Mouse (Mus musculus): ENCODE data around the gene Ipmk. TPM values are rescaled to one million over a fixed set of nuclear protein-coding genes. Genes with fewer than 3 reads are reported as not detected.

The Ipmk gene
- total RNA-seq, 2 experiments from 2014 or later = 12.9 to 14.4 TPM

DNA sequence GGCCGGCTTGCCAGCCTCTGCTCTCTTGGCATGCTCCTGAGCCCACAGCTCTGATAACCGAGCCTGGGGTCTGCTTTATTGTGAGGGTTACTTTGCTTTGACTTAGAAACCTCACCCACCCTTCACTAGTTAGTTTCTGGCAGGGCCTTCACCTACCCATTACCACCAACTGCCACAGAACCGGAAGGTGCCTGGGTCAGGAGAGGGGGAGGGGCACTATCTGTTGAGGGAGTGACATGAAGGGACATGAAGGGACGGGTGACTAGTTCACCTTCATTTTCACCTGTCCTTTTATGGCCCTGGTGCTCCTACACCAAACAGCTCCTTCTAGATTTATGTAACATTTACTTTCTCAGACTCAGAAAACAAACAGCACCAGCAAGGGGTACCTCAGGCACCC, 8.1 kb upstream of the Ipmk start:
- no peak for DNase-seq (ENCODE audit: low spot score in 2 of 2)

DNA sequence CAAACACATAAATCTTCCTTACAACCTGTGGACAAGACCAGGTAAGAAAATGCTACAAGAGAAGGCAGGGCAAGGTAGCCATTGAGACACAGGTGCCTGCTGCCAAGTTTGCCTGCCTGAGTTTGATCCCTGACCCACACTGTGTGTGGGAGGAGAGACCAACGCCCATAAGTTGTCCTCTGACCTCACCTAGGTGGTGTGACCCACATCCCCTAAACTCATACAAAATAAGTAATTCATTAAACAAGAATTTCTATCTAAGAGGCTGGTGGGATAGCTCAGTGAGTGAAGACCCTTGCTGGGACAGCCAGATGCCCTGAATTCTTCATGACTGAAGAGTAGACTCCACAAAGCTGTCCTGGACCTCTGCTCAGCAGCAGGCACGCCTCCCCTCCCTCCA, 7.4 kb upstream of the Ipmk start:
- DNase-seq (ENCODE audit: low spot score in 2 of 2) = no peak

DNA sequence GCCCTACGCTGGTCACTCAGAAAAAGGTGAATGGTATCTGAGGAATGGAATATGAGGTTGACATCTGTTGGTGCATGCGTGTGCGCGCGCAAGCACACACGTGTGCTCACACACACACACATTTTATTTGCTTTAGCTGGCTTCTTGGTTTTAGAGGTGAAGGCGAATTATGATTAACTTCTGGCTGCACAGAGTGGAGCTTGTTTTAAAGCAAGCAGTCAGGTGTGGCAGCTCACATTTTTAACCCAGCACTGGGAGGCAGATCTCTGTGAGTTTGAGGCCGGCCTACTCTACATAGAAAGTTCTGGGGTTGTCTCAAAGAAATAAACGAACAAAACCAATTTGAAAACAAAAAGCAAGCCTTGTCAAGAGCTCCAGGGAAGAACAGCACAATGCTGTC, 6.3 kb upstream of the Ipmk start:
- DNase-seq (ENCODE audit: low spot score in 2 of 2) = no peak

DNA sequence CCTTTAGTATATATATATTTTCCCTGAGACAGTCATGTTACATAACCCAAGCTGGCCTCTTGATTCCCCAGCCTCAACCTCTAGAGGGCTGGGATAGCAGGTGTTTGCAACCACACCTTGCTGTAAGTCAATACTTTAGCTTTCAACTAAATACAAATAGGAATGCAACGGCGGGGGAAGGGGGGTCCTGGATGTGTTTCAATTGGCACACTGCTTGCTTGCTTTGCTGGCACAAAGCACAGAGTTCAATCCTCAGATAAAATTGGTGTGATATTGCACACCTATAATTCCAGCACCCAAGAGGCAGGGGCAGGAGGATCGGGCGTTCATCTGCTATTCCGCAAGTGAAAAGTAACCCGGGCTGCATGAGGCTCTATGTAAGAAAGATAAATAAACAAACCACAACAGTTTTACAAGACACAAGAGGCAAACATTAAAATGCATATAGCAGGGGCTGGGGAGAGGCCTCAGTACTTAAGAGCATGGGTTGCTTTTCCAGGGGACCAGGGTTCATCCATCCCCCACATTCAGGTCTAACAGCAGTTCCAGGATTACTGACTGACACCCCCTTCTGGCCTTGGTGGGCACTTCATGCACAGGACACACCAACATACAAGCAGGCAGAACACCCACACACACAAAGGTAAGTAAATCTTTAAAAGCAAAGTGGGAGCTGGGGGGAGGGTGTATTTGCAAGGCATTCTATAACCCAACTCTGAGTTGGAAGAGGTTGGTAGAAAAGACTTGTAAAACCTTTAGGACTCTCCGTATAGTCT, 5.3 kb upstream of the Ipmk start:
- no peak for DNase-seq (ENCODE audit: low spot score in 2 of 2)

DNA sequence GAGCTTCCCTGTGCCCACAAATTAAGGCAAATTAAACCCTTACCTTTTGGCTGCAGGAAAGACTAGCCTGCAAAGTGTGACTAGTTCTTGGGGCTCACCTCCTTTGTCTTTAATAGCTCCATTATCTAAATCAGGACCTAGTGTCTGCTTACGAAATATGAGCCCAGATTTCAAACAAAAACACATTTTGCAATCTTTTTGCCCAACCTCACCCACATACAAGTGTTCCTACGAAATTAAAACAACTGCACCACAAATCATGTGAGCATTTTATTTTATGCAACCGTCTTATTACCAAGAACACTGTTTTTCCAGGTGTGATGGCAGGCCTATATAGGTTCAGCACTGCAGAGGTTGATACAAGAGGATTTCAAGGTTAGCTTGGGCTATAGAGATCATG, 4.4 kb upstream of the Ipmk start:
- DNase-seq (ENCODE audit: low spot score in 2 of 2) = no peak

DNA sequence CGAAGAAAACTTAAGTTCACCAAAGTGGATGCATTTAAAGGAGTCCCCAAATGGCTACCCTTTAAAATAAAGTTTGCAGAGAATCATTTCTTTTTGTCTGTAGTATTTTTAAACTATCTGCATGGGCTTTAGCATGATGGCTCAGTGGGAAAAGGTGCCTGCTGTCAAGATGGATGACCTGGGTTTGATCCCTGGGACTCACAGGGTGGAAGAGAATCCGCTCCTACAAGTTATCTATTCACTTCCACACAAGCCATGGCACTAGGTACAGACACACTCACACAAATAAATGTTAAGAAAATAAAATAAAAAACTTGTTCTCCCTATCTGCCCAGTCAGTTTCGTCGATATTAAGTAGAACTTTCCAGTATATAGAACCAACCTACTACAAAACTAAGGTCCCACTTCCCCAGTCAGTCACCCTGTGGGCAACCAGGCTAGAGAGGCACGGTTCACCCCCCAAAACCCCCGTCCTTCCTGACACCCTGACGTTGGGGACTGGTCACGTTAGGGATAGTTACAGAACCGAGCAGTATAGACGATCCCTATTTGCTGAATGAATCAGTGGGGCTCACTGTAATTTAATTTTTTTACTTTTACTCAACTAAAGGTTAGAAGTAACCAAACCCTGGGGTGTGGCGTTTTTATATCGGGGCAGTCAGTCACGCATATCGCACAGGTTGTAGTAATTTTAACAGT, 3.8 kb upstream of the Ipmk start:
- no peak for DNase-seq (ENCODE audit: low spot score in 2 of 2)

DNA sequence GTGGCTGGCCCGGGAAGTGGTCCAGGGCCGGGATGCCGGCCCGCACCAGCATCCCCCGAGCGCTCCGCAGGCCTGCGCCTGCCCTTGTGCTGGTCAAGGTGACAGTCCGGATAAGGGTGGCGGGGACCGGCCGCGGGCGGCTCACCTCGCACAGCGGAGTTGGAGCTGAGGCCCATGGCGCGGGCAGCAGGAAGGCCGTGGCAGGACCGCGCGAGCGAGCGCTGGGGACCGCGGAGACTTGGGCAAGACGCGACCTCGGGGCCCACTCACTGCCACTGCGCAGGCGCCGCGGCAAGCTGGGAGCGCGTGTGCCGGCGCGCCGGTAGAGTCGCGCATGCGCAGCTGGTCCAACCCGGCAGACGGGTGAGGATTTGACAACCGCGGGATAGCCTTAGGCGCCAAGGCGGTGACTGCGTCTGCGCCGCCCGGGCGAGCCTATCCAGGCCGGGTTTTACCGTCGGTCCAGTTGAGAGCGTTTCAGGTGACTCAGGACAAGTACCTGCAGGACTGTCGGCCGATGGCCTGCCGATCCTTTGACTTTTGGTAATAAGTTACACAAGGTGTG, 2.9 kb upstream of the Ipmk start, which contains the start of gene Cisd1:
Gene Cisd1 (minus strand): TSS at position 376 of the 565 bp plus-strand sequence.
- DNase-seq (ENCODE audit: low spot score in 2 of 2) = peak; percentile 90

DNA sequence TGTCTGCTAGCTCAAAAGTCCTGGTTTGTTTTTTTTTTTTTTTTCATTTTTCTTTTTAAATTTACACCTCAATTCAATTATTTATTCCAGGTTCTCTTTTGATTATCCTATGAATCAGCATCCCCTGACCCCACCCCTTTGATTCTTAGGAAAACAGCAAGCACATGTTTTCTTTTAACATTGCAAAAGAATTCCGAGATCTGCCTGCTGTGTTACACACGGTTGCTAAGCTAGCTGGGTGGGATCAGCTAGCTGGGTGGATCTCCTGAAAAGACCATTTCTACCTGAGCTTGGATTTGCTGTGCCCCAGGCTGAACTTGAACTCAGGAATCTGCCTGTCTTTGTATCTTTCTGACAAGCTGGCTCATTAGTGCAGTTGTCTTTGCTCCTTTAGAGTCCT, 1.5 kb upstream of the Ipmk start:
- no peak for DNase-seq (ENCODE audit: low spot score in 2 of 2)

DNA sequence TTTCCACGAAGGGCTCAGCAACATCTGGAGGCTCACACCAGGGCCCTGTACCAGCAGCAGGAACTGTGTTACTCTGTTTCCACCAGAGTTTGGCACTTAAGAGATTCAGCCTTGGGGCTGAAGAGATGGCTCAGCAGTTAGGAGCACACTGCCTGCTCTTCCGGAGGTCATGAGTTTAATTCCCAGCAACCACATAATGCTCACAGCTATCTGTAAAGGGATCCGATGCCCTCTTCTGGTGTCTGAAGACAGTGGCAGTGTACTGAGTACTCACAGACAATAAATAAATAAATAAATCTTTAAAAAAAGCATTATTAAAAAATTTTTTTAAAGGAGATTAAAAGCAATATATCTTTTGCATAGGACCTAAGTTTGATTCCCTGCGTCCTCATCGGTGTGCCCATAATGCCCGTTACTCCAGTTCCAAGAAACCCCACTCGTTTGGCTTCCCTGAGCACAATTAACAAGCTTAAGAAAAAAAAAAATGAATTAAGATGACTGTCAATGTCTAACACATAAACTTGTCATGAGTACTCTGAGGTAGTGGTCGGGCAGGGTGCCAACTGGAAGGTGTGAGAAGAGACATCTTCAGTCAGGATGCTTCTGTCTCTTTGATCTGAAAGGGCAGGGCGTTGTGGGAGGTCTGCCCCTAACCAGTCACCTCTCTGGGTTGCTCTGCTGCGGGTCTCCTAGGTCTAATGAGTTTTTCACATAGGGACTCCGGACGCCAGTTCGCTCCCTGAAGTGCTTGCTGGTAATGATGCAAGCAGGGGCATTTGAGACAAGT, 648 bp upstream of the Ipmk start:
- DNase-seq (ENCODE audit: low spot score in 2 of 2) = peak in 1 of 2 experiments; percentile 56

DNA sequence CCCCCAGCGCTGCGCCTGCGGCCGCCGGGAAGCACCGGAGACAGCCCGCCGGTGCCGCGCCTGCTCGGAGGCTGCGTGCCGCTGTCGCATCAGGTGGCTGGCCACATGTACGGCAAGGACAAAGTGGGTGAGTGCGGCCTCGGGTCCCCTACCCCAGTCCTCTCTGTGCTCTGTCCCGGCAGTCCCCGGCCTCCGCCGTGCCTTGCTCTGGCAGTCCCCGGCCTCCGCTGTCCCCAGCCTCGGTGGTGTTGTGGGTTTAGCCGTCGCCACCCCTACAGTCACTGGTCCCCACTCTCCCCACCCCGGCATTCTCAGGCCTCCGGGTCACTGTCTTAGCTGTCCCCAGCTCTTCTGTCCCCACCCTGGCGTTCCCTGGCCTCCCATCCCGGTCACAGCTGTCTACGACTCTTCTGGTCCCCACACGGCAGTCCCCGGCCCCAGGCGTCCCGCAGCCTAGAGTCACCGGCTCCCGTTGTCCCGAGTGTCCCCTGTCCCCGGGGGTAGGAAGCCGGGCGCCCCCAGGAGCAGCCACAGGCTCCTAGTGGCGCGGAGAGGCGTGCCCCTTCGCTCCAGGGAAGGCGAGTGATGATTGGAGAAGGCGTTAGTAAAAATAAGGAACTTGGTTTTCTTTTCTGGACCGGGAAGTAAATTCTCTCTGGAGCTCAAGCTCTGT, 537 bp downstream of the Ipmk start:
- peak in 1 of 2 experiments; percentile 51 for DNase-seq (ENCODE audit: low spot score in 2 of 2)

DNA sequence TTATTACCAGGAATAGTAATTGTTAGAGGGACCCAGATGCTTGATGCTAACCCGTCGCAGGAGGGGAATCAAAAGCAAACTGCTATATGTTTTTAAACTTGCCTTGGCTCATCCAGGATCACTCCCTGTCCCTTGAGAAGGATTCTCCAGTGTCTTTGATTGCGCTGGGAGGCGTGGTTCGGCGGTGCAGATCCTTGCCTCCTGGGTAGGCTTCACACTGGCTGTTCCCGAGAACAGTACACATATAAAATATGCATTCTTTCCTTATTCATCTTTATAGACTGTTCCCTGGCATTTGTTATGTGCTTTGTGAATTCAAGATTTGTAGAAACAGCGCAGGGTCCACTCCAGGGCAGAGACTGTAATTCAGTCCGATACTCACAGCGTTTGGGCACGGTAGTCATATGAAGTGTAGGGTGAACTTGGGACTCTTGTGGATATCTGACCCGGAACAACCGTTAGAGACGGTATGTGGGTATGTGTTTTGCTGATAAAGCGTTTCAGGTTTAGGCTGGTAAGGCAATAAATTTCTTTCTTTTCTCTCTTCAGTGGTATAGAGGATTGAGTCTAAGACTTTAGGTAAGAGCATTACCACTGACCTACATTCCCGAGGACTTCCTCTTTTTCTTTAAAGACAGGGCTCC, 1.2 kb downstream of the Ipmk start:
- DNase-seq (ENCODE audit: low spot score in 2 of 2) = peak in 1 of 2 experiments; percentile 31

DNA sequence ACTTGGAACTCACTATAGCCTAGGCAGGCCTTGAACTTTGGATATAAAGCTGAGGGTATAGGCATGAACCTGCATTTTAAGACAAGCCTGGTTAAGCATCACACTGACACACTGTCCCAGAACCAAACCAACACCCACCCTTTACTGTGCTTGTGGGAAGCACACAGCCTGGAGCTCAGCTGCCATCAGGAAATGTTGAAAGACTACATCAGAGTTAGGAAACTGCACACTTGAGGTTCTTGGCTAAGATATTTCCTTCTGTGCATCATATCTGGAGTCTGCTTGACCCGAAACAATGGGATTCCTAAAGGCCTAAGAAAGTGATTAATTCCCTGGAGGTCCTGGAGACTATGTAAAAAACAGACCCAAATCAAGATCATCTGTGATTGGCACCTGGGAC, 1.7 kb downstream of the Ipmk start:
- DNase-seq (ENCODE audit: low spot score in 2 of 2) = no peak

DNA sequence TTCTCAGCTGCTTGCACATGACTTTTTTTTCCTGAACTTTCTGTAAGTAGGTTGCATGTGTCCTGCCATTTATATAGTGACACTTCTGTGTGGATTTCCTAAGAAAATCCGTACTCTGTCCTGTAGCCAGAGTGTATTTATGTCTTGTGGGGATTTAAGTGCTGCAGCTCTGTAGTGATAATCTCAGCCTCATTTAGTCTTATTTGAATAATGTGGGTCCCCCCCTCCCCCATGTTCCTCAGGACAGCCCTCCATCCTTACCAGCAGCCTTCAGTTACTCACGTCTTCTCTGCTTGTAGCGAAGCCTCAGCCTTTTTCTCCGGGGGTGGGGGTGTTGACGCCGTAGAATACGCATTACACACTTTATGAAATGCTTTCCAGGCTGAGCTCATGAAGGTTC, 3.7 kb downstream of the Ipmk start:
- no peak for DNase-seq (ENCODE audit: low spot score in 2 of 2)

DNA sequence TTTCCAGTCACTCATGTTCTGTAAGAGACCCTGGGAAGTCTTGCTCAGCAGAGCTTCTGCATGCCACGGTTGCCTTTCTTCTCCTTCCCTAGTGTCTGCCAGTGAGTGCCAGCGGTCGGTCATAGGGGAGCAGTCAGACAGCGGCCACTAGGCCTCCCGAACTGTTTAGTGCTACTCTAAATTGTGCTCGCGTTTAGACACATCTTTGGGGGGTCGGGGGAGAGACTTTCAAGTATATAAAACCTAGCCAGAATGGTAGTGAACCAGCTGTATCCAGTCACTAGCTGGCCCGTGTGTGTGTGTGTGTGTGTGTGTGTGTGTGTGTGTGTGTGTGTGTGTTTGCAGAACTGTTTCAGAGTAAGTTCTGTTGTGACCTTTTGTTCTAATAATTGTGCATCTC, 6.3 kb downstream of the Ipmk start:
- no peak for DNase-seq (ENCODE audit: low spot score in 2 of 2)

DNA sequence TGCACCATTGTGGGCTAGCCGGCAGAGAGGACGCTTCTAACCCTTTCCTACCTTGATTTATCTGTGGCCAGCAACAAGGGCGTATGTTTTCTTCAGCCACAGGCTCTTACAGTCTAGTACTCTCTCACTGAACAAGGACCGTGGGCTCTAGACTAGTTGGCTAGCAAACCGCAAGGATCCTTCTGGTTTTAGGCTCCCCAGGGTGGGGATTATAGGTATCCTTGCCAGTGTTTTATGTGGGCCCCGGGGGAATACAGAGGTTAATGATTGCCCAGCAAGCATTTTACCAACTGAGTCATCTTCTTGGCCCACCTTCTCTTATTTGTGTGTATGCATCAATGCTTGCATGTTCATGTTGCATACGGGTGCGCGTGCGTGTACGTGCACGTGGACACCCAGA, 7.4 kb downstream of the Ipmk start:
- no peak for DNase-seq (ENCODE audit: low spot score in 2 of 2)

DNA sequence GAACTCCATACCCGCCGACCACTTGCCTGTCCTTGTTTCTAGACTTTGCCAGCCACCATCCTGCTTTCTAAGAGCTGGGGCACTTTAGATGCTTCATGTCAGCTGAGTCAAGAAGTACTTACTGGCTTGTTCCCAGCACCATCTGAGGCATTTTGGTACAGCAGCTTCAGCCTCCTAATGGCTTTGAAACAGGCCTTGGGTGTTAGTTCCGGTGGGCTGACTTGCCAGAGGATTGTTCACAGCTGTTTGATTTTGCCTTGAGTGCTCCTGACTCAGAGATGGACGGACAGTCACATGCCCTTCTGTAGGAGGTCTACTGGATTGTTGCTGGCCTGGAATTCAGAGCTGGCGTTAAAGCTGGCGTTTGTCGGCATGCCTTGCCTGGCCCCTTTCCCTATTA, 13.5 kb downstream of the Ipmk start:
- DNase-seq (ENCODE audit: low spot score in 2 of 2) = no peak

DNA sequence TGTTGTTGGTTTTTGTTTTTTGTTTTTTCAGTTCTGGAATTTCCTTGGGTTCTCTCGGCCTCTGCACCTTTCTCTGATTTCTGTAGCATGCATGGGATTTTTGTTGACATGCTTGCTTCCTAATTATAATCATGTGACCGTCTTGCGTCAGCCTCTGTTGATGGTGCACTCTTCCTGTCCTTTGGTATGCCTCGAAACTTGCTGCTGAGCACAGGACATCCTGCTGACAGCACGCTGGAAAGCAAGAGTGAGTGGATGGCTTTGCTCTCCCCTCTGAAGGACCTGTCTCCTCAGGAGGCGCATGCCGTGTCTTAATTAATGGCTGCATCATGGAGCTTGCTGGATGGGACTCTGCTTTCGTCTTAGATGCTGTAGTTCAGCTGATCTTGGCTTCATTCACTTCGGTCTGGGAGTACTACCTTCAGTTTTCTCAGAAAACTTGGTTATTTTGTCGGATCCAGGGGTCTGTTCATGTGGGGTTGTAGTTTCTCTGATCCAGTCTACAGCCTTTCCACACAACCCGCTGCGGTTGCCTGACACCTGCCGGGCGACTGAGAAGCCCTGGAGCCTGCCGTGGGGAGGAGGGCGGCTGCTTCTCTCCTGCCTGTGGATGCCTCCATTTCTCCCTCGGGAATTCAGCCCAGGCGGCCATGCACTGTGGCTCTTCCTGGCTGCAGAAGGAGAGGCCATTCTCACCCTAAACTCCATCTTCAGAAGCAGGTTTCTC, 14.4 kb downstream of the Ipmk start:
- DNase-seq (ENCODE audit: low spot score in 2 of 2) = no peak

DNA sequence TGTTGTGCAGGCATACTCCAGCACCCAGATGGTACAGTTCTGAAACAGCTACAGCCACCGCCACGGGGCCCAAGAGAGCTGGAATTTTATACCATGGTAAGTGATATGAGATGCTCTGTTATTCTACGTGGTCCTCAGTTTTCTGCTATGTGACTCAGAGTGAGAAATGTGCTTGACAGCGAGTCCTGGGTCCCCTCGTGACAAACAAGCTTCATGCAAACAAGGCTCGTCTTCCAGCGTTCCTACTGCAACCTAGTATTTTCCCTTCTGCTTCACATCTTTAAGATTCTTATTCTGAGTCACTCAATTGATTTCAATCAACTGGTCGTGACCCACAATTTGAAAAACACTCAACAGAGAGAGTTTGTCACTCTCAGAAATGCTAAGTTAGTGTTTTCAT, 15.9 kb downstream of the Ipmk start:
- DNase-seq (ENCODE audit: low spot score in 2 of 2) = no peak

DNA sequence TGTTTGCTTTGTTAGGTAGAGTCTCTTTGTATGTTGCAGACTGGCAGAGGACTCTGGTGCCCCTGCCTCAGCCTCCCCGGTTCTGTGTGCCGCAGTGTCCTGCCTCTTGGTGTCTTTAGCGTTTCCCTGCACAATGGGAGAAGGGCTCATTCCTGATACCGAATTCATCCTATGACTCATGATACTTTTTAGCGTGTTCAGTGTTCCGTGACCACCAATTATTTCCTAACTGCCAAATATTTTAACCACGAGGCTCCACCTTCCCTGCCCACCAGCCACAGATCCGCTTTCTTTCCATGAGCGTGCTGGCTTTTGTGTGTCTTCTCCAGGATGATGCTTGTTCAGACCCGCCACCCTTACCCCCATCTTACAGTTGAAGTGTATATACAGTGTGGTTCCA, 16.3 kb downstream of the Ipmk start:
- DNase-seq (ENCODE audit: low spot score in 2 of 2) = no peak

All from adrenal gland, adult 18-20 months (tissue).